Mouse (Mus musculus) cerebellum, postnatal 14 days (tissue): ENCODE data around the gene Dync2li1.

Experiments used
- DNase-seq, 2 experiments: peaks; one replicate each; pipeline ENCODE4 v3.0.0; 2021; ENCODE audit warnings: mixed read lengths in 2 of 2

The Dync2li1 gene

DNA sequence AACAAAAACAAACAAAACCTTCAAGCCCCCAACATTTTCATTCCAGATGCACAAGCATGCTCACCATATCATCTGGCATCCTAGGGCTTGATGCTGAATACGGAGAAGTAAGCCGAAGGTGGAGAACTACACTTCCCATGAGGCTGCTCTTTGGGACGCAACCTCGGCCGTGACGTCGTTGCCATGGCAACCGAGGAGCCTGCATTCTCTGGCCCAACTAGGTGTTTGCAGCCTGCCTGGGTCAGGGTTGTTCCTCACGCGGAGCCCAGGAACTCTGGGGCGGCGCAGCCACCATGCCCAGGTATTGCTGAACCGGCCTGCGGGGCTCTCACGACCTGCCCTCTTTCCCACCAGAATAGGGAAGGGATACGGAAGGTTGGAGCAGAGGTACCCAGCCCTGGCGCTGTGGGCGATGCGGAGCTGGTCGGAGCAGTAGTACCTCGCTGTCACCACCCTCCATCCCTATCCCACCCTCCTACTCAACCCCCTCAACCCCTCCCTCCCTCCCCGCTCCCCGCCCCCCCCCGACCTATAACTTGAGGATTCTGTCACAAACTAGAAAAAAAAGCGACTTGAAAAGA, at the start of gene Dync2li1:
Gene Dync2li1 (plus strand): TSS at position 221 of the 581 bp plus-strand sequence.
- DNase-seq = peak; percentile 95

DNA sequence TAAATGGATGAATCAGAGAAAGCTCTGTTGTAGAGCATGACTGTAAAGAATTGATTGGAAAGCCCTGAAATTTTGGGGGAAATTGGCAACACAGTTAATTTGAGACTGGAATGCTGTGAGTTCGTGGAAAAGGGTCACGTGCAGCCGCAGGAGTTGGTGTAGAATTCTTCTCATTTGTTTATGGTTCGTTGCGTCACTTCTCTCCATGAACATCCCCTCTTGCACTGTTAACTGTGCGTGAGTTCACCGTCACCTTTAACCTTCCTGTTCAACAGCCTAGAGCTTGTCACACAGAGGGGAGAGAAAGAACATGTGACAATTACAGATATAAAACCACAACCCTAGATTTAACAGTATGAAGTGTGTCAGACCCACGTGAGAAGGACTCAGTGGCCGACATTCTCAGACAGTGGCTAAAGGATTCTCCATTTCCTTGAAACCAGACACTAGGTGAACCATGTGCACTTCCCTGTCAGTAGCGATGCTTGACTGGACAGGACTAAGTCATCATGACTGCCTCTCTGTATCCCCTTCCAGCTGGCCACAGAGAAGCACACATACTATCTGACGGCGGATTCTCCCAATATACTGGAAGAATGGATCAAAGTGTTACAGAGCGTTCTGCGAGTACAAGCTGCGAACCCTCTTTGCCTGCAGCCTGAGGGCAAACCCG, 49.5 kb upstream of the Dync2li1 start:
- no peak for DNase-seq

DNA sequence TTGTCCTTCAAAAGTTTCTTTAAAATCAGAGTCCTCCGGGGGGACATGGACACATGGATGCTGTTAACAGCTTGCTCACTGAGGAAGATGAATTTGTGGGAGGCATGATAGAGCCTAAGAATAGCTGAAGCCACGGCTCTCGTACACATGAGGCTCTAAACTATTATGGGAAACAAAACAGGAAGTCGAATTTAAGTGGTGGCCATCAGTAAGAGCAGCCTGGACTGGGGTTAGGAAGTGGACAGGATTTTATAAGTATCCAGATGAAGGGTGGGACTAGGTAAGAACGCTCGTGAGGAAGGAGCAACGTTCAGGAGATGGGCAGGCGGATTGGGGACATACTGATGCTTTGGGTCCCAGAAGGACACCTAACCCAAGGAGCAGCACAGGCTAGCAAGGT, 47.0 kb upstream of the Dync2li1 start:
- no peak for DNase-seq

DNA sequence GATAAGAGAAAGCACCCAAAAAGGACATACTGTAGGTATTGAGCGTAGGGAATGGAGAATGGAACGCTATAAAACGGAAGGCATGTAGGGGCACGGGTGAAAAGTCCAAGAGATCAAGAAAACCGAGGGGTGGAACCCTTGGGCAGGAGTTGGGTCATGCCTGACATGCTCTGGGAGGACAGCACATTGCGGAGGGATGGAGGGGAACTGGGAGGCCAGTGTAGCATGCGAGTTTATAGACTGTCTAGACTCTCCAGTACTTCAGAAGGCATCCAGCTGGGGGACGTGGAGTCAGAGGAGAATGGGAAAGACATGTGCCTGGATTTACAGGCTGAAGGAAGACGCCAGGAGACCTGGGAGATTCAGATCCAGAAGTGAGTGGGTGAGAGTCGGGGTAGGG, 46.5 kb upstream of the Dync2li1 start:
- DNase-seq = no peak

DNA sequence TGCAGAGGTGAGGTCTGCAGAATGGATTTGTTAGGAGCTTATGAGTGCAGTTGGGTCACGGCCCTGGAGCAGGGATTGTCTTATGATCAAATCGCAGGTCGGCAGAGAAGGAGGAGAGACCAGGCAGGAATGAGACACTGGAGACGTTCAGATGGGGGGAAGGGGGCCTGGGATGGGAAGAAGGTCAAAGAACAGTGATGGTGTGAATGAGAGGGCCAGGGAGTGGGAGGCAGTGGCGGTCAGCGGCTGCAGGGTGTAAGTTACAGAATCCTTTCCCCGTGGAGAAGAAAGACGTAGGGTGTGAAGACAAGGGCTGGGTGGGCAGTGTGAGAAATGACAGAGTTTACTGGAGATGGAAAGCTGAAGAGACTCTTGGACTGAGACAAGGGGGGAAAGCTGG, 45.5 kb upstream of the Dync2li1 start:
- no peak for DNase-seq

DNA sequence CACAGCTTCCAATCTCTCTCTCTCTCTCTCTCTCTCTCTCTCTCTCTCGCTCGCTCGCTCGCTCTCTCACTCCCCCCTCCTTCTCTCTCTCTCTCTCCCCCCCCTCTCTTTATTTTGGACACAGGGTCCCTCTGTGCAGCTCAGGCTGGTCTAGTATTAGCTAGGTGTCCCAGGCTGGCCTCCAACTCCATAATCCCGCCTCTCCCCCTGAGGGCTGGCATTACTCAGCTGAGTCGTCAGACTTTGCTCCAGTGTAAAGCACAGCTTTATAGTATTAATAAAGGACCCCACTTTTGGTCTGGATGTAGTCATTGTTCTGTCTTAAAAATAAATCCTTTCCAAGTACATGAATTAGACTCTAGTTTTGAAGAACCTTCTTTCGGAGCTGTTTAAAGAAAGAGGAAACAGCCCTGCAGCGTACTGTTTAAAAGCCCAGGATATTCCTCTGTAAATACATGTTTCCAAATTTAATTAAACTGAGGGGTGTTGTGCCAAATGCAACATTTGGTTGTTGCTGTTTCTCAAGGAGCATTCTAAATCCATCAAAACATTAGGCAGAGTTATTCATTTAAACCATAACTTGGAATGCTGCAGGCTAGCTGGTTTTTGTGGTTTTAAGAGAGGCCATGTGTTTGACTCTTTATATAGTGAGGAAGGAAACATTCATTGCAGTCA, 44.4 kb upstream of the Dync2li1 start:
- DNase-seq = no peak

DNA sequence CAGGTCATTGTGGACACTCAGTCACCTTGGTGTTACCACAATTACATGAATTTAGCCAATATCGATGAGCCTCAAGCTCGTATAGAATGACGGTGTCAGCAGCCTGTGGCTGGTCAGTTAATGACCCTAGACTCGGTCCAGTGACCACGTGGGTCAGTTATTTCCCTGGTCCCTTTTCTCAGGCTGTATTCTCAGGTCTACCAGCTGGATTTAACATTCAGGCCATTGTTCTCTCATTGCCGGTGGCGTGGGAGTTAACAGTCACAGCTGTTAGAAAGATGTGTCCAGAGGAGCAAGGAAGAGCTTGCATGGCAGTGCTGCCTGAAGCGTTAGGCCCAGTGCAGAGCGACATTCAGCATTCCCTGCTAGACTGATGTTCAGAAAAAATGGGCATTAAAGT, 42.2 kb upstream of the Dync2li1 start:
- DNase-seq = no peak

DNA sequence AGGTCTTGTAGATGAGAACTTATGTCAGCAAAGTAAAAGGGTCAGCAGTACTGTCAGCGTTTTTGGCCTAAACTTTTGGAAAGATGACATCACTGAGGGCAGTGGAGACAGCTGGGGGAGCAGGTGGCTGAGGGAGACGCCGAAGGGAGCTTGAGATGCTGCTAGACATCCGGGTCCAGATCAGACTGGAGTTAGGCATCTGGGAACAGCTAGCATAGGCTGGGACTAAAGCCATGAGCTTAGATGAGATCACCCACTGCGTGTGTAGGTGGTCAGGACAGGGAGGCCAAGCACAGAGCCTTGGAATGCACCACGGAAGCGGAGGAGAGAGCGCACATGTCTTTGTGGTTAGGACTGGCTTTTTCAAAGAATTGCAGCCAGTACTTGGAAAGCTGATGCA, 41.2 kb upstream of the Dync2li1 start:
- peak; percentile 11 to 14 for DNase-seq

DNA sequence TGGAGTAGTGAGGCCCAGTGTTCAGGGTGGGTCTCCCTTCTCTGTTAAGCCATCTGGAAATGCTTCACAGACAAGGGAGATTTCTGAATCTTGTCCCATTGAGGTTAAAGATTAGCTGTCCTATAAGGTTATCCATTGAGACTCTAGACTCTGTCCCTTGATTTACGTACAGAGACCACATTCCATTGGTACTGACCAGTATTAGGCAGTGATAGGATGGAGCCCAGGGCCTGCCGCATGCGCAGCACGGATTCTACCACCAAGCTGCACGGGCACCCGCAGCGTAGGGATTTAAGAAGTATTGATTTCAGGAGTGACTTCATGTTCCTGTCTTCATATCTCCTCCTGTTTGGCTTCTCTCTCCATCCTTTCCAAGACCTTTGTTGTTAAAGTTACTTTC, 36.2 kb upstream of the Dync2li1 start:
- DNase-seq = no peak

DNA sequence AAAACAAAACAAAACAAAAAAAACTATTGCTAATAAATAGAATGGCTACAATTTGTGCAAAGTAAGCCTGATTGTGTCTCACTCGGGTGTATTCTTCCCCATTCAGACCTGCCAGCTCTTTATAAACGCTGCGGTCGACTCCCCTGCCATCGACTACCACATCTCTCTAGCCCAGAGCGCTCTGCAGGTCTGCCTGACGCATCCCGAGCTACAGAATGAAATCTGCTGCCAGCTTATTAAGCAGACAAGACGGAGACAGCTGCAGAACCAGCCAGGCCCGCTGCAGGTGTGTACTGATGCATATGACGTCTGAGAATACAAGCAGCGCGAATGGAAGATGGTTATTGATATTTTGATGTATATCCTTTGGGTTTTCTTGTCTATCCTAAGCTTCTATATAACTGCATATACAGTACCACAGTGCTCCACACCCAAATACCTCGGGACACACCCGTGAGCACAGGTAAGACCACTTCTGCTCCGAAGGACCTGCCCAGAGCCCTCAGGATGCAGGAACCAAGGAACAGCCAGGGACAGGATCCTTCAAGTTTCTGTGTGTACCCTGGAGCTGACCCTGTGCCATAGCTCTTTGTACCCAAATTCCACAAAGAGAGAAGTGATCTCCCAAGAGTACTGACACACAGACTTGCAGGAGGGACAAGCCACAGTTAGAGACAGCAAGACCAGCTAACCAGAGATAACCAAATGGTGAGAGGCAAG, 34.7 kb upstream of the Dync2li1 start:
- no peak for DNase-seq

DNA sequence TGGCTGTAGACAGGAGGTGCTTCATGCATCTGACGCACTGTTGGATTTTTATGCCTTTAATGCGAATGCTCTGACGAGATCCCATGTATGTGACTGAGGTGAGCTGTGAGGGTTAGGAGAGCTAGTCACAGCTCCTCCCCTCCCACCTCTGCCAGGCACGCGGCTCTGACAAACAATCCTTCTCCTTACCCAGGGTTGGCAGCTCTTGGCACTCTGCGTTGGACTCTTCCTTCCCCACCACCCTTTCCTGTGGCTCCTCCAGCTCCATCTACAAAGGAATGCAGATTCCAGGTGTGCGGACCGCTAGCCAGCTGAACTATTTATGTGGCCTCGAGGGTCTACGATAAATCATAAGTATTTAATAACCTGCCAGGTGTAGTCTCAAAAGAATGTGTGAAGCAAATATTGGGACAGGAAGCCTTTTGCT, 30.3 kb upstream of the Dync2li1 start:
- DNase-seq = no peak

DNA sequence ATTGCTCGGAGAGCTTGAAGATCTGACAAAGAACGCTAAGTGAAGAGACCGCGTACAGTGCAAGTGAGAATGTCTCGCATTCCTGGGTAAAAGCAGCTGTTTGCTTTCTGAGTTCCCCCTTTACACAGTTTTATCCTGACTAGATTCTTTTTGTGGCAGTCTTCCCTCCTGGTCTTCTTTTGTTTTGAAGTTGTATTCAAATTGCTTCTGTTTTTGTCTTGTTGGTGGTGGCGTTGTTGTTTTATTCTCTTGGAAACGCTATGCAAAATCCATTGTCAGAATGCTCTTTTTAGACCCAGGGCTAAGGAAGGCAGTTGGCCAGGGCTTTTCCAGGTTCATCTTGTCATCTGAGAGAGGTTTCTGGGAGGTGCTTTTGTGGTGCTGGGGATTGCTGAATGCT, 29.8 kb upstream of the Dync2li1 start:
- DNase-seq = no peak

DNA sequence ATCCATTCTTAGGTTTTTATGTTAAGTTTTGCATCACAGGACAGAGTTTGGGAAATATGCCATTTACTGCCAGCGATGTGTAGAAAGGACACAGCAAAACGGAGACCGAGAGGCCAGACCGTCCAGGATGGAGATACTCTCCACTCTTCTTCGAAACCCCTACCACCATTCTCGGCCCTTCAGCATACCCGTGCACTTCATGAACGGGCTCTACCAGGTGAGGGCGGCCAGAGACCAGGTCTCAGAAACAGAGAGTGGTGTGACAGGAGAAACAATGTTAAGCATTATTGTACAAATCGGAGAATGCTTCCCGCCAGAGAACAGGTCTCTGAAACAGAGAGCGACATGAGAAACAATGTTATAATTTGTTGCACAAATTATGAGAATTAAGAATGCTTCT, 28.4 kb upstream of the Dync2li1 start:
- DNase-seq = no peak

DNA sequence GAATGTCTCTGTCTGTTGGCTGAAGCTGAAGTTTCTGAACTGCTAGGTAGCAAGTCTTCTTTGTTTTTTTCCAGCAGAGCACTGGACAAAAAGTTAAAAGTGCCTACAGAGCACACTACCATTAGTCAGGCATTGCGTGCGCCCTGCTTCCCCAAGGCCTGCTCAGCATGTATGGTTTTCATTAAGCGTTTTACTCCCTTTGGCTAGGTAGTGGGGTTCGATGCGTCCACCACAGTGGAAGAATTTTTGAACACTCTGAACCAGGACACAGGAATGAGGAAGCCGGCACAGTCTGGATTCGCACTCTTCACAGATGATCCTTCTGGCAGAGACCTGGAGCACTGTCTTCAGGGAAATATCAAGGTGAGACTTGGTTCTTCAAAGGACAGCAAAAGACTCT, 27.4 kb upstream of the Dync2li1 start:
- no peak for DNase-seq

DNA sequence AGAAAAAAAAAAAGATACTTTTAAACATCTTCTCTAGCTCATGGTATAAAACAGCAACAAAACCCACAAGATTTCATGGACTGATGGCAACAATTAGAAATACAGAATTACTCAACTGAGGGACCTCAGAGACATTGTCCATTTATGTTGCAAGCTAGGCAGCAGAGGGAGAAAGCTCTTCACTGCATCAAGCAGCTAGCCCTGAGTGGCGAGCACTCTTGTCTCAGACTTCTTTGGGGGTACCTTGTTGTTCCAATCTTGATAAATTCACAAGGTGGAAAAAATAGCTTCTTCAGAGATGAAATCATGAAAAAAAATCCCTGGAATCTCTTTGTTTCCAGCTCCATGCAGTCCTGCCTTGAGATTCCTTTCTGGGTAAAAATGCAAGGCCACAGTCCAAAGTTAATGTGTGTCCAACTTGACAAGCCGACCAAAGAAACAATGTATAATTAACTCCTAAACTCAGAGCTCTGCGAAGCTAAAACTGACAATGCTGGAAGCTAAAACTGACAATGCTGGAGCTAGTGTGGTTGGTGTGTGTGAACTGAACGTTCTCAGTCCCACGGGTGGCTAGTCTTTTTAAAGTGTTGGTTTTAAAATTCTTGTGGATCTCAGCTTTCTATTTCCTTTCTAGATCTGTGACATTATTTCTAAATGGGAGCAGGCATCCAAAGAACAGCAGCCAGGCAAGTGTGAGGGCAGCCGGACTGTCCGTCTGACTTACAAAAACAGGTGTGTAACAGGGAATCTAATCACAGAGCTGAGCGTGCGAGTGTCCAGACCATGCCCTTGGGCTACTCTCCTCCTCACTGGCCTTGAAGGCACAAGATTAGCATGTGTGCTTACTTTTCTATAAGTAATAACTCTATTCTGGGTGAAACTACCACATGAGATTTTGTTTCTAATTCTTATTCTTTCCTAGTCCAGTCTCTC, 26.0 kb upstream of the Dync2li1 start:
- DNase-seq = no peak

DNA sequence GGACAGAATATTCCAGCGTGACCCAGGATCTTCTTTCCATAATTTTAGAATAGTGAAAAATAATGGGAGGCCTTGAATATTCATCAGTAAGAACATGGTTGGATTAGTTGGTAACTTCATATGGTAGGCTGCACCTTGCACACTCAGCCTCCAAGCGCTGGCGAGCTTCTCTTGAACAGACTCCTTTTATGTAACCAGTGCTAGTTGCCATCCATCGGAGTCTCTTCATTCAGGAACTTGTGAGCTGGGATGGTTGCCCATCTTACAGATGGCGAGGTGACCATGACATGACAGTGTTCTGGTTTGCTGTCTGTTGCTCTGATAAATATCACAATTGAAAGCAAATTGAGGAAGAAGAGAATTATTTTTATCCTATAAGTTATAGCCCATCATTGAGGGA, 24.5 kb upstream of the Dync2li1 start:
- peak; percentile 23 to 43 for DNase-seq

DNA sequence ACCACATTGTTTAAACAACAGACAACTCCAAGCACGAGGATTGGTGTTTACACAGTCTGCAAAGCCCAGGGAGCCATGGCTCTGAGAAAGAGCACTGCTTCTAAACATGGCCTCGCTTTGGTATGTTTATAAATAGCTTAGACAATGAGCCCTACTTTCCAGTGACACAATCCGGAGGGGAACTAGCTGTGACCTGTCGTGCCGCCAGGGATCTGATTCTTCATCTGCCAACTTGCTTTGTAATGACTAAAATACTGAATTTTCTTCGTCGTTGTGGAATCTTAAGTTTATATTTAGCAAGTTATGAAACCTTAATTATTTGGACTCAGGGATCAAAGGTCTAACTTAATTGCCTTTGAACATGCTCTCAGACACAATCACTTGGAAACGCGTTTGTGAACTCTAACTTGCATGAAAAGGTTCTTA, 23.1 kb upstream of the Dync2li1 start:
- no peak for DNase-seq

DNA sequence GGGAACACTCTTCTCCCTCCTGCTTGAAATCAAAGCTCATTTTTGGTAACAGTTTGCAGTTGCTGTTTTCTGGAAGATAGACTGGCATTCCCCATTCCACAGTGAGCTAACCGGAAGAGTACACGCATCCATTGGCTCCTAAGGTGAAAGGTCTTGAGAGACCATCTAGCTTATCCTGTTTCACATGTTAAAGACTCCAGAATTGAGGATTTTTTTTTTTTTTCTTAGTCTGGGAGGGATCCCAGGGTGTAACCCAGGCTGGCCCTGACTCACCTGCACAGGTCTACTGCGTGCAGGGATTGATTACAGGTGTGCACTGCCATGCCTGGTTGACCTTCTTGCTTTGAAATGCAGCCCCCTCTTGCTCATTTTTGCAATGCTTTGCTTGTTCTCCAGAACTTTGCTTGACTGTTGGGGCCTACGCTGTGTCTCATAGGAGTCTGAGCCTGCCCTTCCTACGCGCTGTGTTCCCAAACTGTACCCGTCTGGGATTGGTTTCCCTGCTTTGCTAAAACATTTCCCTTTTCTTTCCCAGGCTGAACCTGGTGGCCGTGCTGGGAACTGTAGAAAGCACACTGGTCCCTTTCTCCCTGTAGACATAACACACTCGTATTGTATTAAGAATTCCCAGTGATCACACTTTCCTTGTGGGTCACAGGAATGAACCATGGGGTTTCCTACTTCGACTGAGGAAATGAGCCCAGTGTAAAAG, 22.4 kb upstream of the Dync2li1 start:
- no peak for DNase-seq

DNA sequence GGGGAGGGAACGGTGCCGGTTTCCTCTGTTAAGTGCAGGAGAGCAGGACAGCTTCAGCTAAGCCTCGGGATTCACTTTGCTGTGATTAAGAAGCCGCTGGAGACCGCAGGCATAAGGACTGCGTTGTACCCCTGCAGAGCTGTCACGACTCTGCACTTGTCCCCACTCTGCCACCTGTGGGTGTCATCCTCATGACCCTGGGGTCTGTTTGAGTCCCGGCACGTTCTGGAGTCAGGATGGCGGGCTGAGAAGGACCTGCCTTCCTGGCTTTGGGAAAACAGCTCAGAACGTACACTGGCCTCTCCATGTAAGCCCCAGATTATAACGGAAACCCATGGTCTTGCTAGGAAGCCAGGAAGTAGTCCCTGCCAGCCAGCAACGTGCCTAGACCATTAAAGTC, 19.3 kb upstream of the Dync2li1 start:
- DNase-seq = no peak

DNA sequence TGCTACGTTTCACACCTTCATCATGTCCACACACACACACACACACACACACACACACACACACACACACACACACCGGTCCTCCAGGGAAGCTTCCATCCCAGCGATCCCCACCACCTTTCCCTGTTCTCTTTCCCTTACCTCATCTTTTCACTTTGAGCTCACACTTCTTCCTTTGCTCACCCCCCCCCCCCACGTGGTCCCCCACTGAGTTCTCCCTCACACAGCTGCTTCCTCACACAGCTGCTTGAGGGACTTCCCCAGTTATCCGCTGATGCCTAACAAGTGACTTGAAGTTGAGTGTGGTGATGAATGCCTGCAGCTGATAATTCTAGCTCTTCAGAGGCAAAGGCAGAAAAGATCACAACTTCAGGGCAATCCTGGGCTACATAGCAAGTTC, 18.7 kb upstream of the Dync2li1 start:
- DNase-seq = no peak

DNA sequence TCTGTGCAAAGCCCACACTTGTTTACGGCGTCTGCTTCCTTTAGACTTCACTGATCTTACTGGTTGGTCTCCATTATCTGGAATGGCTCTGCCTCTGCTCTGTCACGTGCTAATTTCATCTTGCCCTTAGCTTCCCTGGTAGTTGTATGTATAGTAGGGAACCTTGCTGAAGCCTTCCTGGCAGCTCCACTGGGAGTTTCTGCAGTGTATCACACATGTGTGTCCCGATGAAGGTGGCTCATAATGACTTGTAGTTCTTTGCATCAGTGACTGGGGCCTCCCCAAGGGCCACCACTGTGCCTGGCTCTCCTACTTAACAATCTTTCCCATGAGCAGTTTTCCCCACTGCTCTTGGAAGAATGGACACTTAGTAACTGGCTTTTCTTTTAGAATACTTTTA, 17.7 kb upstream of the Dync2li1 start:
- DNase-seq = no peak

DNA sequence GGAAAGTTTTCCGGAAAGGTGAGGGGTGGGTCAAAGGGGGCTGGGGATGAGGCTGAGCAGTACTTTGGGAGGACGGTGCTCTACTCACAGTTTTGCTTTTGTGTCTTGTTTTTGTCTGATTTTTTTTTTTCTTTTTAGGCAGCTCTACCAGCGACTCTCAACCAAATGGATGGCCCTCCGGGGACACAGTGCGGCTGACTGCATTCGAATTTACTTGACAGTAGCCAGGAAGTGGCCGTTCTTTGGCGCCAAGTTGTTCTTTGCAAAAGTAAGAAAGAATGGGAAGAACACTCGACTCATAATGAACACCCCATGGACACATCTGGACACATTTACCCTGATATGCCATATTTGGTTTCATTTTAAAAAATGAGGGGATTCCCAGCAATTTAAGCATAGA, 14.8 kb upstream of the Dync2li1 start:
- DNase-seq = no peak
